Mouse (Mus musculus): Measurements from ENCODE around the gene Cul9. TPM values are rescaled to one million over a fixed set of nuclear protein-coding genes. Genes with fewer than 3 reads are reported as not detected.

Gene Cul9
- 9.1 TPM for polyA plus RNA-seq (2014; fragmentation: Illumina TruSeq; extraction: RNeasy Lipid Tissue Mini Kit (QIAGEN cat#74804); ENCODE audit: insufficient read depth, low read depth, low replicate concordance)

DNA sequence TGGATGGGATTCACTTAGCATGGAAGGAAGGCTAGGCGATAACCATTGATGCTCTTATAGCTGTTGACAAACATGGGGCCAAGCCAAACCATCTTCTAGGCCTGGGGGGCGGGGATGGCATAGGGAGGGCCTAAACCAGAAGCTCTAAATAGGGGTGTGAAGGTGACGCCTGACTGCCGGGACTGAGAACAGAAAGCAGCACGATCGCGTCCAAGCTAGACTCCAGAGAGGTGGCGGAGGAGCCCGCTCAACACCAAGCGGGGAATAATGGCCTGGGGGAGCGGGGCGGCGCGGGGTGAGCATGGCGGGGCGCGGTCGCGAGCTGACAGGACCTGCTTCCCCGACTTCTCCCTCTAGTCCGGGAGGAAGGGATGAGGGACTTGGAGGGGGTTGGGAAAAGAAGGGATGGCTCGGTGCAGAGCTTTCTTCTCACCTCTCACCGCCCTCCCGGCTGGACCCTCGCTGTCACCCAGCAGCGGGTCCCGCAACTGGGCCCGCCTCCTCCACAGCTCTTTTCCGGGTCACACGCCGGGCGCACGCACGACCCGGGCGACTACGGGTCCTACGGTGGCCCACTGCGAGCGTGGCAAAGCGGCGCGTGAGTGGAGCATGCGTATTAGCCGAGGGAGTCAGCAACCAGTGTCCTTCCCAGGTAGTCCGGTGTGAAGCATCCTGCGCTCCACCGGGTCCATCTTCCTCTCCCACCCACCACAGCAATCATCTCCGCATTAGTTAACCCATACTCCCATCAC lies at the start of gene Cul9:
Cul9 (minus strand) TSS at position 576 of the 752 bp plus-strand sequence.

DNA sequence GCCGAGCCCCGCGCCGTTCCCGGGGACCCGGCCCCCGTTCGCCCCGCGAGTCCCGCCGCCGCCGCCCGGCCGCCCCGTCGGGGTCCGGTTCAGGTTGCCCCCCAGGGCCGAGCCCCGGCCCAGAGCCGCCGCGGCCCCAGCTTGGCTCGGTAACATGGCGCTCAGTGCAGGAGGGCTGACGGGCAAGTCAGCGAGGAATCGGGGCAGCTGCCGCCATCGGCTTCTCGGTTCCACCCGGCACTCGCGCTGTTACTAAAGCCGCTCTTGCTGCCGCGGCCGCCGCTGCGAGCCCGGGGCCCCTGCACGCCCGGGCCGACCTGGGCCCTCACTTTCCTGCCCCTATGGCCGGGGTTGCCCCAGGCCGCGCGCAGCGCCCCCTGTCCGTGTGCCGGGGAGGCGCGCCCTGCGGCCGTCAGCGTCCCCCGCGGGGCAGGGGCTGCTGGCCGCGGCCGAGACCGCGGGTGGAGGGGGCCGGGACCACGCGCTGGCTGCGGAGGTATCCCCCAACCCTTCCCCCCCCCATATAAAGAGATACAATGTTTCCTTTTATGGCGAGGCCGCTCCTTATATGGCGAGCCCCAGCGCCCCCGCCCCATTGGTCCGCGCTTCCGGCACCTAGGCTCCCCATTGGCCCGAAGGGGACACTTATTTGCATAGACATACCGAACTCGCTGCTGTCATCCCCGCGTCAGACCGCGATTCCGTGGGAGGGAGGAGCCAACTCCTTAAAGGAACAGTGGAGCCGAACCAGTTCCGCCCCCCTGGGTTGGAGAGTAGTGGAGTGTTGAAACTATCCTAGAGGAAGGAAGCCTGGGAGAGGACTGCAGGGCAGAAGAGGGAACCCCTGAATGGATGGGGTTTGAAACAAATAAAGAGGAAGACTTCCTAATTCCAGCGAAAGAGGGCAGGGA lies 9.7 kb upstream of the Cul9 start, which contains the start of gene Srf:
Srf (minus strand) TSS at position 503 of the 911 bp plus-strand sequence.

DNA sequence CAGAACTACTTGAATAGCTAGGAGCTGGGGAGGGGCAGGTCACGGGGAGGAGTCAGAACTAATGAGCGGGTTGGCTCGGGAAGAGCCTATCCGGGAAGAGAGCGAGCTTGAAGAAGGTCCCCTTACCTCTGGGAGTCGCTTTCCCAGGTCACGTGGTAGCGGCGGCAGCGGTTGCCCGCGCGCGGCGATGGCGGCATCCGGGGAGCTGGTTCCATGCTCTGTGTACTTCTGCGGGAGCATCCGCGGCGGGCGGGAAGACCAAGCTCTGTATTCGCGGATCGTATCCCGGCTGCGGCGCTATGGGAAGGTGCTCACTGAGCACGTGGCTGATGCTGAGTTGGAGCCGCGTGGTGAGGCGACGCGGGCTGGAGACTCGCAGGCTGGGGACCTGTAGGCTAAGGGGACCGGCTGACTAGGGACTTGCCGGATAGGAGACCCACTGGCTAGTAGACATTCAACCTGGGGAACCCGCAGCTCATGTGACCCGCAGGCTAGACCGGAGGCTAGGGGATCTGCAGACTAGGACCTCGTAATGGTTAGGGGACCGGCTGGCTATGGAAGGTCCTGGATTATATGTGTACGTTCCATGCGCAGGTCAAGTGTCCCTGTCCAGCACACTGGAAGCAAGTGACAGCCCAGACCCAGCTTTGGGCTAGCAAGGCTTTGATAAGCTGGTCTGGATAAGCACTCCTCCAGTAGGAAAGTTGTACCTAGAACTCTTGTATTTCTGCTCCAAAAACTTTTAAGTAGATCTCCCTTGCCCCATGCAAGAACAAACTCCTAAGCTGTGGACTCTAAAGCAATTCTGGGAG lies 49.4 kb downstream of the Cul9 start, which contains the start of gene Dnph1:
Dnph1 (plus strand) TSS at position 89 of the 812 bp plus-strand sequence.

DNA sequence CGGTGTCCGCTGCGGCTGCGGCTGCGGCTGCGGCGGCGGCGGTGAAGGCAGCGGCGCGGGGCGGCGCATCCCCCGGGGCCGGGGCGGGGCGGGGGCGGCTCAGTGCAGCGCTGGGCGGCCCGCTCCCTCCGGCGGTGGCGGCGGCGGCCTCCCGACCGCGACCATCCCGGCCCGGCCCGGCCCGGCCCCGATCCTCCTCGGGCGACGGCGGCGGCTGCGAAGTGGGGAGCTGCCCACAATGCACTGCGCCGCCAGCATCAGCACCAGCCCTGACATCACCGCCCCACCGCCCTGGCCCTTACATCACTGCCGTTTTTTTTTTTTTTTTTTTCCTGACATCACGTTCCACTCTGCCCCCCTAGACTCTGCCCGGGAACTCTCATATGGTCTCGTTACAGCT lies 58.8 kb downstream of the Cul9 start, which contains the start of gene Ttbk1:
Ttbk1 (minus strand) TSS at position 245 of the 400 bp plus-strand sequence.

Other genes starting within 250 kb of the Cul9 start
- 0.30 TPM for gene Dlk2, start 249.0 kb downstream of the Cul9 start, polyA plus RNA-seq (2014; fragmentation: Illumina TruSeq; extraction: RNeasy Lipid Tissue Mini Kit (QIAGEN cat#74804); ENCODE audit: insufficient read depth, low read depth, low replicate concordance)
- gene Abcc10, start 218.0 kb downstream of the Cul9 start, polyA plus RNA-seq (2014; fragmentation: Illumina TruSeq; extraction: RNeasy Lipid Tissue Mini Kit (QIAGEN cat#74804); ENCODE audit: insufficient read depth, low read depth, low replicate concordance) = 2.1 TPM
- gene Zfp318, start 162.7 kb downstream of the Cul9 start, polyA plus RNA-seq (2014; fragmentation: Illumina TruSeq; extraction: RNeasy Lipid Tissue Mini Kit (QIAGEN cat#74804); ENCODE audit: insufficient read depth, low read depth, low replicate concordance) = 2.9 TPM
- gene Crip3, start 117.5 kb downstream of the Cul9 start, polyA plus RNA-seq (2014; fragmentation: Illumina TruSeq; extraction: RNeasy Lipid Tissue Mini Kit (QIAGEN cat#74804); ENCODE audit: insufficient read depth, low read depth, low replicate concordance) = 1.1 TPM
- gene Slc22a7, start 107.9 kb downstream of the Cul9 start, polyA plus RNA-seq (2014; fragmentation: Illumina TruSeq; extraction: RNeasy Lipid Tissue Mini Kit (QIAGEN cat#74804); ENCODE audit: insufficient read depth, low read depth, low replicate concordance) = not detected
- gene Ttbk1, start 58.7 kb downstream of the Cul9 start, polyA plus RNA-seq (2014; fragmentation: Illumina TruSeq; extraction: RNeasy Lipid Tissue Mini Kit (QIAGEN cat#74804); ENCODE audit: insufficient read depth, low read depth, low replicate concordance) = not detected
- 1.7 TPM for gene Dnph1, start 49.7 kb downstream of the Cul9 start, polyA plus RNA-seq (2014; fragmentation: Illumina TruSeq; extraction: RNeasy Lipid Tissue Mini Kit (QIAGEN cat#74804); ENCODE audit: insufficient read depth, low read depth, low replicate concordance)
- gene Srf, start 9.8 kb upstream of the Cul9 start, polyA plus RNA-seq (2014; fragmentation: Illumina TruSeq; extraction: RNeasy Lipid Tissue Mini Kit (QIAGEN cat#74804); ENCODE audit: insufficient read depth, low read depth, low replicate concordance) = 28.1 TPM
- gene Ptk7, start 83.1 kb upstream of the Cul9 start, polyA plus RNA-seq (2014; fragmentation: Illumina TruSeq; extraction: RNeasy Lipid Tissue Mini Kit (QIAGEN cat#74804); ENCODE audit: insufficient read depth, low read depth, low replicate concordance) = 21.3 TPM
- gene Klc4, start 99.6 kb upstream of the Cul9 start, polyA plus RNA-seq (2014; fragmentation: Illumina TruSeq; extraction: RNeasy Lipid Tissue Mini Kit (QIAGEN cat#74804); ENCODE audit: insufficient read depth, low read depth, low replicate concordance) = 16.5 TPM
- 53.2 TPM for gene Mrpl2, start 99.8 kb upstream of the Cul9 start, polyA plus RNA-seq (2014; fragmentation: Illumina TruSeq; extraction: RNeasy Lipid Tissue Mini Kit (QIAGEN cat#74804); ENCODE audit: insufficient read depth, low read depth, low replicate concordance)
- 15.0 TPM for gene Cul7, start 103.9 kb upstream of the Cul9 start, polyA plus RNA-seq (2014; fragmentation: Illumina TruSeq; extraction: RNeasy Lipid Tissue Mini Kit (QIAGEN cat#74804); ENCODE audit: insufficient read depth, low read depth, low replicate concordance)
- gene Rrp36, start 128.0 kb upstream of the Cul9 start, polyA plus RNA-seq (2014; fragmentation: Illumina TruSeq; extraction: RNeasy Lipid Tissue Mini Kit (QIAGEN cat#74804); ENCODE audit: insufficient read depth, low read depth, low replicate concordance) = 22.9 TPM
- gene Mea1, start 132.4 kb upstream of the Cul9 start, polyA plus RNA-seq (2014; fragmentation: Illumina TruSeq; extraction: RNeasy Lipid Tissue Mini Kit (QIAGEN cat#74804); ENCODE audit: insufficient read depth, low read depth, low replicate concordance) = 106 TPM
- 33.7 TPM for gene Klhdc3, start 134.5 kb upstream of the Cul9 start, polyA plus RNA-seq (2014; fragmentation: Illumina TruSeq; extraction: RNeasy Lipid Tissue Mini Kit (QIAGEN cat#74804); ENCODE audit: insufficient read depth, low read depth, low replicate concordance)
- gene Ppp2r5d, start 158.7 kb upstream of the Cul9 start, polyA plus RNA-seq (2014; fragmentation: Illumina TruSeq; extraction: RNeasy Lipid Tissue Mini Kit (QIAGEN cat#74804); ENCODE audit: insufficient read depth, low read depth, low replicate concordance) = 21.6 TPM
- gene Pex6, start 165.1 kb upstream of the Cul9 start, polyA plus RNA-seq (2014; fragmentation: Illumina TruSeq; extraction: RNeasy Lipid Tissue Mini Kit (QIAGEN cat#74804); ENCODE audit: insufficient read depth, low read depth, low replicate concordance) = 25.9 TPM
- gene Gnmt, start 182.8 kb upstream of the Cul9 start, polyA plus RNA-seq (2014; fragmentation: Illumina TruSeq; extraction: RNeasy Lipid Tissue Mini Kit (QIAGEN cat#74804); ENCODE audit: insufficient read depth, low read depth, low replicate concordance) = 10.9 TPM
- 38.7 TPM for gene Cnpy3, start 205.8 kb upstream of the Cul9 start, polyA plus RNA-seq (2014; fragmentation: Illumina TruSeq; extraction: RNeasy Lipid Tissue Mini Kit (QIAGEN cat#74804); ENCODE audit: insufficient read depth, low read depth, low replicate concordance)
- not detected for gene Ptcra, start 217.3 kb upstream of the Cul9 start, polyA plus RNA-seq (2014; fragmentation: Illumina TruSeq; extraction: RNeasy Lipid Tissue Mini Kit (QIAGEN cat#74804); ENCODE audit: insufficient read depth, low read depth, low replicate concordance)
- gene 2310039H08Rik, start 226.2 kb upstream of the Cul9 start, polyA plus RNA-seq (2014; fragmentation: Illumina TruSeq; extraction: RNeasy Lipid Tissue Mini Kit (QIAGEN cat#74804); ENCODE audit: insufficient read depth, low read depth, low replicate concordance) = 25.5 TPM
- gene Rpl7l1, start 236.3 kb upstream of the Cul9 start, polyA plus RNA-seq (2014; fragmentation: Illumina TruSeq; extraction: RNeasy Lipid Tissue Mini Kit (QIAGEN cat#74804); ENCODE audit: insufficient read depth, low read depth, low replicate concordance) = 48.3 TPM